Mouse (Mus musculus) heart, postnatal 25 days (tissue): Measurements from ENCODE around the gene Yae1d1. TPM values are rescaled to one million over a fixed set of nuclear protein-coding genes. Genes with fewer than 3 reads are reported as not detected.
"Not testable (repeated sequence)": the region's sequence is repeated elsewhere in the genome, so short reads cannot be mapped to it uniquely, and the experiment has no call there.

Source experiments
- DNase-seq: peaks from one replicate; pipeline ENCODE4 v3.0.0; 2022; ENCODE audit warnings: low spot score
- intact Hi-C: fragments of 180-260 bp; cut with DNase I; formaldehyde crosslinking; loops from one replicate; pipeline ENCODE4 v1.15.1; 2025
- total RNA-seq, 2 experiments: library from RNA; stranded (reverse); gene quantifications; 2 replicates each; pipeline ENCODE4 v1.2.3; 2021

Yae1d1 gene
- 10 to 100 TPM; 36.1 to 36.9 TPM for total RNA-seq

DNA sequence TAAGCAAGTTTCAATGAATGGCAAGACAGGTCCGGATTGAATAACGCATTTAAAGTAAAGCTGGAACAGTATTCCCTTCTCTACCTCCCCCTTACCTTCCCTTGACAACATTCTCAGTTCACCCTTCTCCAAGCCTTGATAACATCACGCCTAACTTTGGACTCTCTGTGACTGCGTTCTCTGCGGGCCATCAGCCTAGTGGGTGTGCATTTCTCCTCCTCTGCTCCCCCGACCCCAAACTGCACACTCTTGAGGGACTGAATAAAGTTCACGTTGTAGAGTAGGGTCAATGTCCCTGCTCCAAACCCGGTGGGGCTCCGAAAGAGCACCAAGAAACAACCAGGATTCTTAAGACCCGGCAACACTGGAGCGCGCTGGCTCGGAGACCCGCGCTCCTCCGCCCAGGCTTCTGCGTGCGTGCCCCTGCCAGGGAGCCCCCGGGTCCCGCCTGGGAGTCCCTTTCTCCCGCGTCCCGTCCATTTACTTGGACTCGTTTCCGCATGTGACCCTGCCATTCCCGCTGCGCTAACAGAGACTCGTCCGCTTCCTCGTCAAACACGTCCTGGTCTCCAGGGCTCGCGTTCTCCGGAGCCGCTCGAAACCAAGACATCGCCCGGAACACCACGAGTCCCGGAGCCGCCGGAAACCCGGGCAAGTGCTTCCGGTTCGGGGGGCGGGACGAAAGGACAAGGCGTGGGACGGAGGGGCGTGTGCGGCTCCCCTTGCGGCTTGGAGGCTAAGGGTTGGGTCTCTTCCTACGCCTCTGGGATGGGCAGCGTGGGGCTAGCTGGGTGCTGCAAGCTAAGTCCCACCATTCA lies at the start of gene Yae1d1:
Gene Yae1d1 (minus strand): TSS at position 653 of the 818 bp plus-strand sequence.
- peak; percentile 73 for DNase-seq
- intact Hi-C loops = loop anchor here (1.0 to 10.0 kb wide), 3 partner anchors 49 to 296 kb away; partner anchors contain the start of genes Mplkip, Rala and Sugct

DNA sequence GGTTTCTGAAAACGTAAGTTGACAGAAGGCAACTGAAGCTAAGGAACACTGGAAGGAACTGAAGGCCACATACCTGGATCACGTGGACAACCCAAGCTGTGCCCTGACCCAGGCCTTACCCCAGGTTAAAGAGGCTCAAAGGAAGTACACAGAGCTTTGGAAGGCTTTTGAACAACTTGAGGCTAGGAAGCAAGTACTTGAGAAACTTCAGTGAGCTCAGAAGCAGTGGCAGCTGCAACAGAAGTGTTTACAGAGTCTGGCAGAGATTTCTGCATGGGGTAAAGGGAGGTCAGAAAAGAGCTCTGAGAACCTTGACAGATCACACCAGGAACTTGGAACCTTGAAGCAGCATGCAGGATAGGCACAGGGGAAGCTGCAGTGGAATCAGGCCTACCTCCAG lies 45.7 kb upstream of the Yae1d1 start:
- intact Hi-C loops = no loop called here

DNA sequence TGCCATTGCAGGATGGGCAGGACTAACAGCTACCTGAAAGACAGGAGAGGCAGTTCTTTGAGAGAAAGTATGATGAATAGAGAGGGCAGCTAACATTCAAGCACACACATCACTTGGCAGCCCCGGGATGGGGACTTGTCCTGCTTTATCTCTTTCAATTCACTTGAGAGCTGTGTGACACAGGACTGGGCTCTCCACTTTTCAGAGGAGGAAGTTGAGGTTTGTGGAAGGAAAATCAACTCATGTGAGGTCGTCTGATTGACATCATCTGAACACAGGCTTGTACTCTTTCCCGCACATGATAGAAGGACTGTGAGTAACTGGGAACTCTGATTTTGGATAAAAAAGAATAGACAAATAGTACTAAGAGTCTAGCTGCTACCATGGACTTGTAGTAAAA lies 23.5 kb upstream of the Yae1d1 start:
- intact Hi-C loops = no loop called here
- no peak for DNase-seq

More for the DNA sequence above, 45.7 kb upstream of the Yae1d1 start:
- no peak for DNase-seq

DNA sequence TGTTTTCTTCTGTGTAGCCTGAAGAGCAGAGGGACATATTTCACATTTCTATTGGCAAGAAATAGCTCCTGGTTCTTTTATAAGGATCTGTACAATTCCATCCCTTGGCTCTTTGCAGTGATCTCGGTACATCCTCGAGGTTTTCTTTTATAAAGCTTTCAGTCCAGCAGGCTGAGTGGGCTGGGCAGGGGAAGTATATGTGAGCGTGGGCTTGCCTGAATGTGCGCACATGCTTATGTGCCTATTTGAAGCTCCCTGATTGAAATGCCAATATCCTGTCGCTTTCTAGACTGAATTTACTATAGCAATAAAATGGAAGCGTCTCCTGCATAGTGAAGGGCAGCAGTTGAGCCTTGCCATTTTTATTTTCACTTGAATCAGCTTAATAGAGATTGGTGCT lies 20.1 kb upstream of the Yae1d1 start:
- no peak for DNase-seq
- intact Hi-C loops = no loop called here

DNA sequence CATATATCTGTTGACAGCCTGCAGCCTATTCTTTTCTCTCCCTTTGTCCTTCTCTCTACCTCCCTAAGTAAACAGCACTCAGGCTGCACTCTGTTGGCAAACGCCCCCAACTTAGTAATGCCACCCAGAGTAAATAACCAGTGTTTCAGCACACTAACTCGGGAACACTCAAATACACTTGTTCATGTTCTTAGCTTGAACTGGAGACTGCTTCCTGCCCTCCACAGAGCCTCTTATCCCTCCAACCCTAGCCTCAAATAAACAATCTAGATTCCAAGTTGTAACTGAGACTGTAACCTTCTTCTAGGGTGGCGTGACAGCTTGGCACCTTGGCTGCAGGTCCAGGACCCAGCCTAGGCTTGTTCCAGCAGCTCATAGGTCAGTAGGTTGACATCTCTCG lies 17.9 kb upstream of the Yae1d1 start:
- no peak for DNase-seq
- intact Hi-C loops = no loop called here

DNA sequence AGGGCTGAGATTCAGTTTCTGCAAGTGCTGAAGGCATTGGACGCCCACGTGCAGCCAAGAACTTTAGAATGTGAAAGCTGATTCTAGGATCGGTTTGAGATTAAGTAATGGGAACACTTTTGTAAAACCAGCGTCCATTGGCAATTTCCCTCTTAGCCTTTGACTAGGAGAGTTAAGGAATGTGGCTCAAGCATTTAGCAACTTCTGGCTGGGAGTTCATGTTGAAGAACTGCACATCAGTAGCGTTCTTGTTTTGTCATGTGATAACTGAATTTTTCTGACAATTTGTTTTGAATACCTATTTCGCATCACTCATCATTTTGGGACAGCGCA lies 332 bp upstream of the Yae1d1 start:
- intact Hi-C loops = loop anchor here (5.0 to 10.0 kb wide), 2 partner anchors 249 to 296 kb away; partner anchors contain the start of genes Mplkip and Sugct

DNA sequence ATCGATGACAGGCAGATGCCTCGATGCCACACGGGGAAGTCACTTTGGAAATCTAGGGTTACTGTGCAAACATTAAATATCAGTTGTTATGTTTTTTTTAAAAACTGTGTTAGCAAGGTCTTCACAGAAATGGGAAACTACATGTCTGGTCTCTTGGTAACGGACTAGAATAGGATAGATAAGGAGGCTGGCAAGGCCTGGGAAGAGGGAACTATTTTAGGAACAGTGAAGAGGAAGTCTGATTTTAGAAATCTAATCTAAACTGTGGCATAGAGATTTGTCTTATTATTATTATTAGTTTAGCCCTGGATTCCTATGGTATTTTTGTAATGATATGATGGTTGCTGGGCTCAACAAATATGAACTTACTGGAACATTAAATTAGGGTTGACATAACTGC lies 1.1 kb downstream of the Yae1d1 start:
- intact Hi-C loops = loop anchor here (1.0 to 10.0 kb wide), 3 partner anchors 48 to 295 kb away; partner anchors contain the start of genes Mplkip, Rala and Sugct
- DNase-seq = no peak

More for the DNA sequence above, 332 bp upstream of the Yae1d1 start:
- no peak for DNase-seq

DNA sequence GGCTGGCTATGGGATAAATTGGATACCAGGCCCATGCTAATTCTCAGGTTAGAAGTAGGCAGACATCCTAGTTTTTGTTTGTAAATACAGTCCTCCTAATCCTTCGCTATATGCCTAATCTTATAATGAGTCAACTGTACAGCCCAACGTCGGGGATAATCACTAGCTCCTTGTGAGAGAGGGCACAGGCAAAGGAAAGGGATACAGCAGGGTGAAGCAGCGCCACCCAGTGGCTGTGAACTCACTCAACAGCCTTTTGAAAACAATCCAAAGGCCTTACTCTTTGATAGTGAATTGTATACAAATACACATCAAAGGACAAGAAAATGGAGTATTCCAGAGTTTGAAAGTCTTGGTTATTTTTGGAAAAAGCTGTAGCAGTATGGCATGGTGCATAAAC lies 10.0 kb downstream of the Yae1d1 start:
- DNase-seq = no peak
- intact Hi-C loops = loop anchor here (2.0 to 5.0 kb wide), 2 partner anchors 36 to 144 kb away; no protein-coding TSS in a partner anchor

DNA sequence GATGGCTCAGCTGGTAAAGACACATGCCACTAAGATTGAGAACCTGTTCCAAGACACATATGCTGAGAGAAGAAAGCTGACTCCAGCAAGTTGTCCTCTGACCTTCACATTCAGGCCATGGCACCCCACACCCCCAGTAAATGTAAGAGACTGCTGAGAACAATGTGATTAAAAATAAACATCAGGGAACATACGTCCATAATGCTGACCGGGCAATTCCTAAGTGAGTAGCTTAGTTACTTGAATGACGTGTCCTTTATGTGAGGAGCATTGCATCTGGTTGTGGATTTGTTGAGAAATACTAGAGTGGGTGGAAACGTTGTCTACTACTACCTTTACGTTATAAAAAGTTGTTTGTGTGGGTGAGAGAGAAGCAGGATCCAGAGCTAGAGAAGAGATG lies 10.5 kb downstream of the Yae1d1 start:
- intact Hi-C loops = loop anchor here (2.0 to 5.0 kb wide), 2 partner anchors 35 to 144 kb away; no protein-coding TSS in a partner anchor

DNA sequence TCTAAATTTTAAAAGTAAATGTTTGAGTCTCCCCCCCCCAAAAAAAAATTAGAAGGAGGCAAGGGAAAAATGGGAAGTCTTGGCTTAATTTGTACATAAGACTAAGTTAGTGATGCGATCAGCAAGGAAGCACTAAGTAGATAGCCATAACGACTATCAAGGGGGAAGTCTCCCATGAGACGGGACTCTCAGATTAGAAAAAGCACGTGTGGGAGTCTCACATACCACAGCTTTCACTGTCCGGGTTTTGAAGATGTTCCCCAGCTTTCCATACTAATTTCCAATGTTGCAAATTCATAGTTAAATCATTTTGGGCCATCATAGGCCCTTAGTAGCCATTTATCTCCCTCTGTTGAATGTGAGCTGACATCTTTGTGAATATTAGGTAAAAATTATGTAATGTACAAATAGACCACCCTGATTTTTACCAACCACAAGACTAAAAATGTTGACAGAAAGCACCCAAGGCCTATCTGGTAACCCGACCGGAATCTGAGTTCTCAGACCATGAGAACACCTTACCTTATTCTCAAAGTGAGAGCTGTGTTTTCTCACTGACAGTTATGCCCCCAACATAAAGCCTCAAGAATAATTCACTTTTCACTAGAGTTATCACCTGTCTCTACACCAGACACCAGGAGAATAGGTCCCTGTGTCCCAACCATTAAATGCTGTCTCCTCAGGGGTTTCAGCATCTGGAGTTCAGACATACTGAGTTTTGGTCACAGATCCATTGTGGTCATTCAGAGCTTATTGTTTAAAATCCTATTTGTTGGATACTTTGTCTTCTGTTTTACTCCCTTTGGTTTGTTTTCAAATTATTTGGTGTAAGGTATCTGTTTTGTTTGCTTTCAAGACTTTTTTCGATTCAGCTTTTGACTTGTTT lies 16.1 kb downstream of the Yae1d1 start:
- DNase-seq = no peak
- intact Hi-C loops = no loop called here

More for the DNA sequence above, 10.5 kb downstream of the Yae1d1 start:
- DNase-seq = no peak

DNA sequence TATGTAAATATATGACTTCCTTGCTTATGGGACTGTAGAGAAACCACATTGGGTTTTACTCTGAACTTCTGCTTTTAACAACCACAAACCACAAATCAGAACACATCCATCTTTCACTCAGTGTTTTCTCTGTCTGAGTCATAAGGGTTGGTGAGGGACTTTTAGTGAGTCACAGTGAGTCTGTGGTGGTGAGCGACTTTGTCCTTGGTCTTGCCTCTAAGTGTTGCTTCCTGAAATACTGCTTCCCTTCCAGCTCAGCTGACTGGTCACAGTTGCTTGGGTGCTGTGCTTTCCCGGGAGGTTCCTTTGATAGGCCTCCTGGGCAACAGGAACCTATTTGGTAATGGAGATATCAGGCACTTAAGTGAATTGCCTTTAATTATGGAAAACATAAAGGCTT lies 17.3 kb downstream of the Yae1d1 start:
- DNase-seq = no peak
- intact Hi-C loops = no loop called here

DNA sequence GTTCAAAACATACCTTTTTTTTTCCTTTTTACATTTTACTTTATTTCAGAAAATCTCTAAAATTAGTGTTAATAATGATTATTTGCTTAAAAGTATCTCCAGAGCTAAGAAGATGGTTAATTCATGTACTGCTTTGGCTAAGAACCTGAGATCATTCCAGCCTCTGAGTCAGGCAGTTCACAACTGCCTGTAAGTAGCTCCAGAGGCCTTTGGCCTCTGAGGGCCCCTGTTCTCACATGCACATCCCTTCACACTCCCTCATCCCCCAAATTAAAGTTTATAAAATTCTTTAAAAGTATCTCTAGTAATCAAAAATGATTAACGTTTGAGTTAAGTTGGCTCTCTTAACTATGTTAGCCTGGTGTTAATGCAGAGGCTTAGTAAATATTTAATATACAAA lies 17.7 kb downstream of the Yae1d1 start:
- intact Hi-C loops = no loop called here

DNA sequence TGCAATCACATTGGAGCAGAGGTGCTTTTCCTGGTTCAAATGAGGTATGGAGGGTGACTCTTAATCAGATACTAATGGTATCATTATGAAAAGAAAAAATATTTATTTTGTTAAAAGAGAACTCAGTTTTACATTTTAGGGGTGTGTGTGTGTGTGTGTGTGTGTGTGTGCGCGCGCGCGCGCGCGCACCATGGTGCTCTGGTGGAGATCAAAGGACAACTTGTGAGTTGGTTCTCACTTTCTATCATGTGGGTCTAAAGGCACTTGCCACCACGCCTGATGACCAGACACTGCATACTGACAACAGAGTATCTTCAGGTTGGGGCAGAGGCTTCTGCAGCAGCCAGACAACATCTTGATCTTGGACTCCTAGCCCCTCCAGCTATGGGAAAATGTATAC lies 18.4 kb downstream of the Yae1d1 start:
- DNase-seq = no peak
- intact Hi-C loops = no loop called here

More for the DNA sequence above, 17.7 kb downstream of the Yae1d1 start:
- no peak for DNase-seq

DNA sequence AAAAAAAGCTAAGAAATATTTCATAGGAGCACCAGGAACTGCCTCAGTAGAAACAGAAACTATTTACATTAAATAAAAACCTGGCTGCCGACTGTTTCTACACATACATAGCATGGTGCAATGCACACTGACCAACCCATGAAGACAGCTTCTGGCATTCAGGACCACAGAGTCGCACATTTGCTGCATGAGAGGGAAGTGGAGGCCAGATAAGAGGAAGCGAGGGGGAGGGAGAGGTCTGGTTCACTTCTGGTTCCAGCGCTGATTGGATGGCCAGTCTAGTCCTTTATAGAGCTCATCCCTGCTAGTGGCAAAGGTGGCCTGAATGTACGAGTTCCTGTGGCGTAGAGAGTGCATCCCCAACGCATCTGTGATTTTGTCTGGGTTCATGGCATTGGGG lies 32.5 kb downstream of the Yae1d1 start:
- intact Hi-C loops = no loop called here
- no peak for DNase-seq

DNA sequence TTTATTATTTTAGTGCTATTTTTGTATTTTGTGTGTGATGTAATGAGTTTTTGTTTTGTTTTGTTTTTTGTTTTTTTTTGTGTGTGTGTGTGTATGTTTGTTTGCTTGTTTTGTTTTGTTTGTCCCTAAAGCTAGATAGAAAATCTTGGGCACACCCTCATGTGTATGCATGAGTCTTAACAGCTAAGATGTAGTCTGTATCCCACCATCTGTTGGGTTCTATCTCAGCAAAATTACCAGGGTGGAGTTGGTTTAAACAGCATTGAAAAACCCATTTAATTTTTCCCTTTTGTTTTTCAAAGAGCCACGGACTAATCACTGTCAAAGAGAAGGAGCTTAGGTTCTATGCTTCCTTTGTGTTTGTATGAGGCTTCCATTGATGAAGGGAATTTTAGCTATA lies 38.9 kb downstream of the Yae1d1 start:
- no peak for DNase-seq
- intact Hi-C loops = no loop called here

DNA sequence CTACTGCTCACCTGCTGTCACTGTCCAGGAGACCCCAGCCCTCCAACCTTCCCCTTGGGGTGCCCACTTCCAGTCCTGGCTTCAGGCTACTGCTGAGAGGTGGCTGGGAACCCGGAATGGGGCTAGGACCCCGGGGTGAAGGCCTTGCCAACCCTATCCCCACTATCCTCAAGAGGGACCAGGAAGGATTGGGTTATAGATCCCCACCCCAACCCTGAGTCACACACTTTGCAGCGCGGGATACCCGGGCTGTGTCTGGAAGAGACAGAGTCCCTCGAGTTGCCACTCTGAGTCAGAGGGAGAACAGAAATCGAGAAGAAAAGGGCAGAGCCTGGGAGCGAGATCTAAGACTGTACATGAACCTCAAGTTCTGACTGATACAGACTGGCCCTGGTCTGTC lies 42.6 kb downstream of the Yae1d1 start:
- DNase-seq, intact Hi-C loops: not testable (repeated sequence)

DNA sequence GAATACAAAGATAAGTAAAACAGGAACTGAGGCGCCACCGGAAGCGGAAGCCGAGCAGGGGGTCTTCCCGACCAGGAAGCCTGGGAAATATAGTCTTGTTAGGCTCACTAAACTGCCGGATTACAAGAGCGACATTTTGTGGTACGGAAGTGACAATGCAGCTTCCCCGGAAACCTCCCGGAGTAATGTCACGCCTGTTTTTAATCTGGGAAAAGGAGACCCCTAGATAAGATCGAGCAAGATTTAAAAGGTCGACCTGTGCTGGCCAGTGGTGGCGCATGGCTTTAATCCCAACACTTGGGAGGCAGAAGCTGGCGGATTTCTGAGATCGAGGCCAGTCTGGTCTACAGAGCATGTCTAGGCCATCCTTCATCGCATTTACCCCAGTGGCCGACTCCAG lies 43.6 kb downstream of the Yae1d1 start:
- intact Hi-C loops = loop anchor here (5.0 to 10.0 kb wide), 2 partner anchors 33 to 255 kb away; partner anchors contain the start of genes Mplkip and Sugct
- no peak for DNase-seq

DNA sequence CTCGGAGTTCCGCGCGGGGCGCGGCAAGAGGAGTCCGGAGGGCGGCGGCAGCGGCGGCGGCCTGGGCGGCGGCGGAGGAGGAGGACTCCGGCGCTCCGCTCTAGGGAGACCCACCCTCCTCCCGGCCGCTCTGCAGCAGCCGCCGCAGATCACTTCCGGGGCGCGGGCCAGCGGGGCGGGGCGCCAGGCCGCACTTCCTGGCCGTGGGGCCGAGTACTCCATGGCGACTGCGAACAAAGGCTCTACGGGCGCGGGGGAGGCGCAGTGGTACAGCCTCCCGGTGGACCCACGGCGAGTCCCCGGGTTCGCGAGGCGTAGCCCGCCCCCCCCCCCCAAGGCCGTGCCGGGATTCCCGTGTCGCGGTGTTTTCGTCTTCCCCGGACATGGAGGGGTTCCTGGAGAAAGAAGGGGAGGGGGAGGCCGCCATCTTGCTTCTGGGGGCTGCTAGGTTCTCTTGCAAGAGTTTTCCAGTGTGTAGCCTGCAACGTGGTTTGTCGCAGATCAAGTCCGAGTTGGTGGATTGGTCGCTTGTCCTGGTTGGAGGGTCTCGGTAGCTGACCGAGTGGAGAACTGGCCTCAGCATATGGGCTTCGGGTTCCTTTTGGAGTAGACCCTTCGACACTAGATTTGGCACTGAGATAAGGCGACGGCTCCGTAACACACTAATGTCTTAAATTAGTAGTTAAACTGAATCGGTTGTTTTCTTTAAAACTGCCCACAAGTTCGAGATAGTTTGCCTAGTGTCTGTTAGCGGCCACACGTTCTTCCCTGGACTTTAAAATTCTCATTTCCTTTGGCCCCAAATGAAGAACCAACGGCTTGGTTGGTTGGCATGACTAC lies 48.9 kb downstream of the Yae1d1 start, which contains the start of gene Rala:
Gene Rala (minus strand): TSS at position 162 of the 840 bp plus-strand sequence.
- DNase-seq = peak; percentile 89
- intact Hi-C loops = loop anchor here (1.0 to 10.0 kb wide), 3 partner anchors 48 to 249 kb away; partner anchors contain the start of genes Cdk13, Mplkip and Sugct
